Mouse (Mus musculus): ENCODE results near the gene Ccdc194. TPM values are rescaled to one million over a fixed set of nuclear protein-coding genes. Genes with fewer than 3 reads are reported as not detected.
A peak's percentile ranks its signal among the peaks of the same experiment; 100 is the strongest.

Ccdc194 gene
- 0.17 and 0.24 TPM in 2 replicates for polyA plus RNA-seq (2015; fragmentation: Nextera tagmentation; extraction: Ambion mirVana)

DNA sequence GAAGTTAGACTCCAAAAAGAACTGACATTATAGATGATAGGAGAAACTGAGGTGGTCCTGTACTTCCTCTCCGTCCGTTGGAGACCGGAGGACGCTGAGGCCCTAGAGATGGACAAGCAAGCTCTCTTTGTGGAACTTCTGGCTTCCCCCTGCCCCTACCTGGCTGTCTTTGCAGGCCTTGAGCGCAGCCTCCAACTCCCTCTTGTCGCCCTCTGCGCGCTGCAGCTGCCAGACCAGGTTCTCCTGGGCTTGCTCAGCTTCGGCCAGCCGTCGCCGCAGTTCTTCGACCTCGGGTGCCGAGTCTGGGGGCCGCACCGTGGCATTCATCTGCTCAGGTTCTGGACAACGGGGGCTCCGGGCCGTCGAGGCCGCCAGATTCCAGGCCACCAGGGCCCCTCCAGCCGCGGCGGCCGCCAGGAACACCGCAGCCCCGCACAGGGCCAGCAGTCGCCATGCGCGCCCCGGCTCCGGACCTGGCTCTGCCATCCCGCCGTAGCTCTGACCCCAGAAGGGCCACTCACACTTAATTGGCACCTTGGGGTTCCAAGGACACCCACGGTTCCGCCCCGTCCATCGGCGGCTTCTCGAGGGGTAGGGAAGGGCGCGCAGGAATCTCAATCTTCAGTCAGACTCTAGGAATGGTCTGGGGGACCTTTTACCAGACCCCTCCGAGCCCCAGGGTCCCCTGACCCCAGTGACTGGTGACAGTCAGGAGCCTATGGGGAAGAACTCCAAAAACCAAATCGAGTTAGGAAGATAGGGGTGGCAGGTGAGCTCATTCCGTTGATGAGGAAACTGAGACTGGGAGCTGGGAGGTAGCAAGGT is at the start of gene Ccdc194:
Gene Ccdc194, minus strand, starts transcription at position 486 of the 825 bp plus-strand sequence.
- Histone ChIP-seq H3K27me3 (peaks cover 66% of the 10 kb centered on the region), H3K4me2 (peak within 1 kb of the TSS; percentile 29), H3K9me3 (no peaks in the 10 kb centered on the region), H3K9ac (0 out of 2 replicates have a peak within 1 kb of the TSS, but pooled peaks have one; percentile 17), H3K4me3 (no peak within 1 kb of the TSS), H3K27ac (replicated peaks) (0 out of 2 replicates have a peak within 1 kb of the TSS, but pooled peaks have one; percentile 23), H3K4me1 (replicated peaks) (peaks cover 22% of the 10 kb centered on the region), H3K36me3 (no peaks in the 10 kb centered on the region)
- 9% methylated on average over 46 of the region's 46 CpGs for WGBS
- ATAC-seq (ENCODE audit: low read depth): no peak

DNA sequence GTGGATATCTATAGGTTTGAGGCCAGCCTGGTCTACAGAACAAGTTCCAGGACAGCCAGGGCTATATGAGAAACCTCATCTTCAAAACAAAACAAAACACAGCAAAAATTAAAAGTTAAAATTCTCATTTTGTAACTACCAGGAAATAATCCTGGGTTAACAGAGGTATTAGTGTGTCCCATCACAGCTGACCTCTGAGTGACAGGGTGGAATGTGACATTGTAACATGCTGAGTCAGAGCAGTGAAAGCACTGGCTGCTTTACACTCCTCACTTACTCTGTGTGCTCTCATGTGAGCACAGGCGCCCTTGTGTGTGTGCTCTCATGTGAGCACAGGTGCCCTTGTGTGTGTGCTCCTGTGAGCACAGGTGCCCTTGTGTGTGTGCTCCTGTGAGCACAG is 49.5 kb upstream of the Ccdc194 start:
- H3K36me3 ChIP-seq: peaks cover 6% of the 10 kb centered on the region; the same call in 1 of the 2 replicates
- WGBS: 68% methylated on average over 1 of the region's 1 CpGs
- no peak overlapping the region for H3K4me2 ChIP-seq
- no peak overlapping the region for H3K27ac ChIP-seq (replicated peaks)
- H3K9me3 ChIP-seq: no peaks in the 10 kb centered on the region
- peaks cover 44% of the 10 kb centered on the region for H3K4me1 ChIP-seq (replicated peaks)
- no peak overlapping the region for H3K4me3 ChIP-seq
- no peak overlapping the region for H3K9ac ChIP-seq
- H3K27me3 ChIP-seq: no peaks in the 10 kb centered on the region
- no peak for ATAC-seq (ENCODE audit: low read depth)

DNA sequence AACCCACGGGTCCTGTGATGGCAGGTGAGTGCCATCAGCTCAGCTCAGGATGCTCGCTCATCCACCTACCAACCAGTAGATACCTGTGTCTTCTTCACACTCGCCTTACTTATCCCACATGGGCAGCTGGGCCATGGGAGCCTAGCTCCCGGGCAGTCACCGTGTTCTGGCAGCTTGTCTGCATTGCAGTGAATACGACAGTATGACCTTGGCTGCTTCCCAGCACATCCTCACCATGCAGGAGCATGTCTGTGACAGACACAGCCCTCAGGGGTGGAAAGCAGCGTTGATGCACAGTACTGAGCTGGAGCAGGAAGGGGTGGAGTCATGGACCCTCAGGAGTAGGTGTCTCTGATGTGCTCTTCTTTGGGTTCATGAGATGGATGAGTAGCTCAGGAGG is 48.9 kb upstream of the Ccdc194 start:
- Histone ChIP-seq H3K27ac (replicated peaks) (no peak overlapping the region), H3K4me1 (replicated peaks) (peaks cover 40% of the 10 kb centered on the region)
- 71% methylated on average over 7 of the region's 7 CpGs for WGBS

GRCm38 (mm10) chr8:71572847-71573633 is 47.5 kb upstream of the Ccdc194 start:
- H3K36me3 ChIP-seq: no peaks in the 10 kb centered on the region
- 64% methylated on average over 9 of the region's 9 CpGs for WGBS
- peaks cover 11% of the 10 kb centered on the region; the same call in 1 of the 2 replicates for H3K27me3 ChIP-seq
- H3K9me3 ChIP-seq: no peaks in the 10 kb centered on the region
- ATAC-seq (ENCODE audit: low read depth): no peak
- peak overlapping the region; percentile 18 for H3K9ac ChIP-seq
- H3K4me1 ChIP-seq (replicated peaks): peaks cover 53% of the 10 kb centered on the region
- peak overlapping the region; percentile 84 for H3K4me2 ChIP-seq
- H3K4me3 ChIP-seq: peak overlapping the region; percentile 66
- H3K27ac ChIP-seq (replicated peaks): peak overlapping the region; percentile 80

More for the DNA sequence above, 48.9 kb upstream of the Ccdc194 start:
- no peak for ATAC-seq (ENCODE audit: low read depth)
- Histone ChIP-seq H3K27me3 (no peaks in the 10 kb centered on the region), H3K9ac (no peak overlapping the region), H3K9me3 (no peaks in the 10 kb centered on the region), H3K4me3 (no peak overlapping the region), H3K4me2 (no peak overlapping the region), H3K36me3 (peaks cover 1% of the 10 kb centered on the region; the same call in 1 of the 2 replicates)

DNA sequence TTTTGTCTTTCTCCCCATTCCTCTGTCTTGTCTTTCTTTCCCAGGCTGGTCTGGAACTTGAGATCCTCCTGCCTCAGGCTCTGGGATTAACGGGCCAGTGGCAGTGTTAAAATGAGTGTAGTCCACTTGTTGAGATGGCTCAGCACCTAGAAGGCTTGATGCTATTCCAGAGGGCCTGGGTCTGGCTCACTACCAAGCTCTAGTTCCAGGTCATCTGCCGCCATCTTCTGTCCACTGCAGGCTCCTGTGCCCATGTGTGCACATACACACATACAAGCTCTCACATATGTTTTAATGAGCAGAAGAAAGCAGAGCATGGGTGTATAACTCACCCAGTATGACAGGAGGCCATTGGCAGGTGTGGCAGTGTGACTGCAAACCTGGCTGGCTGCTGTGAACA is 46.6 kb upstream of the Ccdc194 start:
- peak overlapping the region; percentile 84 for H3K4me2 ChIP-seq
- WGBS: 85% methylated on average over 2 of the region's 2 CpGs
- H3K4me3 ChIP-seq: peak overlapping the region; percentile 66
- H3K9ac ChIP-seq: peak overlapping the region; percentile 83; the same call in 1 of the 2 replicates
- no peaks in the 10 kb centered on the region for H3K36me3 ChIP-seq
- peak overlapping the region; percentile 80 for H3K27ac ChIP-seq (replicated peaks)
- peaks cover 53% of the 10 kb centered on the region for H3K4me1 ChIP-seq (replicated peaks)
- ATAC-seq (ENCODE audit: low read depth): no peak
- H3K27me3 ChIP-seq: peaks cover 19% of the 10 kb centered on the region
- no peaks in the 10 kb centered on the region for H3K9me3 ChIP-seq

DNA sequence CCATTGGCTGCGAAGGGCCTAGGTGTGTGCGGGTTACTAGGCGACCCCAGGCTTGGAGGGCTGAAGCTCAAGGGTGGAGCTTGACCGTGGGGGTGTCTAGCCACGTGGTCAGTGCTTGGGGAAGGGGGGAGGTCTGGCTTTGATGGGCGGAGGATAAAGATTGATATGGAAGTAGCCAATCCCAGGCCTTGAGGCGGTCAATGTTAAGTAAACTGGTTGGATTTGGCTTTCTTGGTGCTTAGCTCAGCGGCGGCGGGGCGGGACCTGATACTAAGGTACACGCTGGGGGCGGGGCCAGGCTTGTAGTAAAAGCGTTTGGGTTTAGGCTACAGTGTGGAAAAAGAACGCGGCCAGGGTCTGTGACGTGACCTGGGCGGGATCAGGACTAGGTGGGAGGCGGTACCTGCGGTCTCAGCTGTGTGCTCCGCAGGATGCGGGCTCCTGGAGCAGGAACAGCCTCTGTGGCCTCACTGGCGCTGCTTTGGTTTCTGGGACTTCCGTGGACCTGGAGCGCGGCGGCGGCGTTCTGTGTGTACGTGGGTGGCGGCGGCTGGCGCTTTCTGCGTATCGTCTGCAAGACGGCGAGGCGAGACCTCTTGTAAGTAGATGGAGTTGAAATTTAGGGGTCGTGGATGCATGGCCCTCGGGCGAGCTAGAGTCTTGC is 44.9 kb upstream of the Ccdc194 start:
- Histone ChIP-seq H3K4me1 (replicated peaks) (peaks cover 53% of the 10 kb centered on the region), H3K9me3 (no peaks in the 10 kb centered on the region), H3K9ac (peak overlapping the region; percentile 83), H3K27ac (replicated peaks) (peak overlapping the region; percentile 82), H3K27me3 (peaks cover 36% of the 10 kb centered on the region), H3K36me3 (no peaks in the 10 kb centered on the region), H3K4me2 (peak overlapping the region; percentile 84), H3K4me3 (peak overlapping the region; percentile 66)
- peak; percentile 87 for ATAC-seq (ENCODE audit: low read depth)
- WGBS: under 1% methylated on average over 41 of the region's 41 CpGs

DNA sequence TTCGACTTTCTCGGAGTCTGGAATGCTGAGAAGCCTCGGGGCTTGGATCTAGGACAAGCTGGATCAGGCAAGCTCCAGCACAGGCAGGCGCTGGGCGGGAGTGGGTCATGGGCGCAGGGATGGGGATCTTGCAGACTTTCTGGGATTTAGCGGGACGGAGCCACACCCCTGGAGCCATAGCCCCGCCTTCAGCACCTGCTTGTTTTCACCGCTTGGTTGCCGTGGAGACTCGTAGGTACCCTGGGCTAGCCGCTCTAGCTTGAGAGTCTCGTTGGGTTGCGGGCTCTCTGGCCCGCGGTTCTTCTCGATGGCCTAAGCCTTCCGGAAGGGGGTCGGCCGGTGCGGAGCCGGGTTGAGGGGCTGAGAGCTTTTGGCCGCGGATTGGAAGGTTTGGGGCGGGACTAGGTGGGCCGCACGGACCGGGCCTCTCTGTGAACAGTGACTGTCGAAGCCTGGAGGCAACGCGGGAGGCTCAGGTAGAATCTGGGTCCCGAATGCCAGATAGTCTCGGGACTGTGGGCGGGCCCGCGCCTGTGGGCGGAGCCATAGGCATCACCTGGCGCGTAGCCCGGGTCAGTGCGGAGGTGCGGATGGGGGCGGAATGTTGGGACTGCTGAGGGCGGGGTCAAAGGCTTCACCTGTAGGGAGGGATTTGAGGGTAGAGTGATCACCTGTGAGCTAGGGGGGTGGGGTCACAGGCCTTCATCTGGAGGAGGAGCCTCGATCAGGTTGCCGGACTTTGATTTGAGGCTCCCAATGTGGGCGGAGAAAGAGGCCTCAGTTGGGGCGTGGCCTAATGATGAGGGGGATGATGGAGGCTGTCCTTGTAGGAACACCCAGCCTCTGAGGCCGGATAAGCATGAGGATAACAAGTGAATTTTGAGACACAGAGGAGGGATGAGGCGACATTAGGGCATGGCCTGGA is 44.1 kb upstream of the Ccdc194 start:
- H3K36me3 ChIP-seq: no peaks in the 10 kb centered on the region
- peak overlapping the region; percentile 83 for H3K9ac ChIP-seq
- H3K4me1 ChIP-seq (replicated peaks): peaks cover 50% of the 10 kb centered on the region
- under 1% methylated on average over 51 of the region's 51 CpGs for WGBS
- ATAC-seq (ENCODE audit: low read depth): peak; percentile 84
- H3K4me3 ChIP-seq: peak overlapping the region; percentile 66
- peak overlapping the region; percentile 84 for H3K4me2 ChIP-seq
- peaks cover 42% of the 10 kb centered on the region for H3K27me3 ChIP-seq
- peak overlapping the region; percentile 82 for H3K27ac ChIP-seq (replicated peaks)
- H3K9me3 ChIP-seq: no peaks in the 10 kb centered on the region

DNA sequence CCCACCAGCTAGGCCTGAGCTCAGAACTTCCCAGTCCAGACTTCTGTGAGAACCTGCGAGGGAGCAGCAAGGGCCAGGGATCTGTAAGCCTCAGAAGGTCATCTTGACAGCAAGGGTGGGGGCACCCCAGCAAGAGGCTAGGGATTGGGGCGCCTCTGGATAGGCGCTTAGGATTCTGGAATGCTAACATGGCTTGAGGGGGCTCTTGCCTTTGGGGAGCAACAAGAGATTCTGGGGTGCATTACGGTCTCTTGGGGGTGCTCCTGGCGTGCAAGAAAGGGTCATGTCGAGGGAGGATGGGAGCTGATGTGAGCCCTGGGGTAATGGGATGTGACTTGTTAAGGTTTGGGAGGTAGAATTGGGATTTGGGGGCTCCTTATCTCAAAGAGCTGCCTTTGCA is 43.4 kb upstream of the Ccdc194 start:
- no peaks in the 10 kb centered on the region for H3K9me3 ChIP-seq
- ATAC-seq (ENCODE audit: low read depth): no peak; the same call in 1 of the 2 replicates

DNA sequence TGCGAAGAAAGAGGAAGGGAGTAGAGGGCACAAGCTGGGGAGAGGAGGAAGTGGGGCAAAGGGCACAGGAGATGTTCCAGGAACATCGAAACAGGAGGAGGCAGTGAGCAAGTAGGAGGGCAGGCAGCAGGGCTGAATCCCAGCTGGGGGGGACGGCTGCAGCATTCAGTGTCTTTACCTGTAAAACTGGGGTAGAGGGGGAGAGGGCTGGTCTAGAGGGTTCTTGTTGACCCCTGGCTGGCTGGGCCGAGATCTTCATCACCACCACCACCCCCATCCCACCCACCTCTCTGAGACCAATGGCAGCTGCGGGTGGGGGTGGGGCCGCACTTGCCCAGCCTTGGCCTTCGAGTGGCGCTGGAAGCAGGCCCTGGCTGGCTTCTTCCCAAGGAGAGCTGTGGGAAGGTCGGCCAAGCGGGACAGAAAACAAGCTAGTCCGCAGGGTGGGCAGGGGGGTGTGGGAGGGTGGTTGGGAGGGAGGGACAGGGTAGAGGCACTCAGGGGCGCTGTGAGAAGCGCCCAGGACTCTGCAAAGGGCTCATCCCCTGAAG is 43.0 kb upstream of the Ccdc194 start, which contains the start of gene Slc27a1:
Gene Slc27a1, plus strand, starts transcription at position 496 of the 551 bp plus-strand sequence.
- Histone ChIP-seq H3K9ac (peak within 1 kb of the TSS; percentile 83), H3K4me2 (peak within 1 kb of the TSS; percentile 84), H3K27me3 (peaks cover 54% of the 10 kb centered on the region), H3K4me1 (replicated peaks) (peaks cover 45% of the 10 kb centered on the region), H3K4me3 (peak within 1 kb of the TSS; percentile 66), H3K27ac (replicated peaks) (peak within 1 kb of the TSS; percentile 82), H3K36me3 (no peaks in the 10 kb centered on the region), H3K9me3 (no peaks in the 10 kb centered on the region)
- 14% methylated on average over 13 of the region's 13 CpGs for WGBS
- no peak; the same call in 1 of the 2 replicates for ATAC-seq (ENCODE audit: low read depth)

More for the DNA sequence above, 43.4 kb upstream of the Ccdc194 start:
- peak overlapping the region; percentile 66 for H3K4me3 ChIP-seq
- peak overlapping the region; percentile 83 for H3K9ac ChIP-seq
- peak overlapping the region; percentile 82 for H3K27ac ChIP-seq (replicated peaks)
- no peaks in the 10 kb centered on the region for H3K36me3 ChIP-seq
- peaks cover 49% of the 10 kb centered on the region for H3K27me3 ChIP-seq
- peak overlapping the region; percentile 84 for H3K4me2 ChIP-seq
- peaks cover 45% of the 10 kb centered on the region for H3K4me1 ChIP-seq (replicated peaks)
- 20% methylated on average over 6 of the region's 6 CpGs for WGBS

DNA sequence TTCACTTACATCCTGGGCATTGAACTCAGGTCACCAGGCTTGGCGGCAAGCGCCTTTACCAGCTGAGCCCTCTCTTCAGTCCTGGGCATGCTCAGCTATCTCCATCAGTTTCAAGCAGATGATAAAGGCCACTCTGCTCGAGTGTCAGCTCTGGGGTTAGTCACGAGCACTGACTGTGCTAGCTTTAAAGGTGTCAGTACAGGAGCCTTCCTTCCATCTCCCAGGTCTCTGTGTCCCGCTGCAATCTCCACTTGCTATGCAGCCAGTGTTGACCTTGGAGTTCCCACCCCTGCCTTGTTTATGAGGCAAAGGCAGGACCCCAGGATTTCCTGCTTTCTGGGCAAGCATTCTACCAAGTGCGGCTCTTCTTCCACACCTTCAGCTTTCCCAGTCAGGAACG is 42.1 kb upstream of the Ccdc194 start:
- WGBS: 79% methylated on average over 7 of the region's 7 CpGs
- Histone ChIP-seq H3K4me3 (no peak overlapping the region), H3K9ac (no peak overlapping the region), H3K27ac (replicated peaks) (no peak overlapping the region), H3K9me3 (no peaks in the 10 kb centered on the region), H3K4me1 (replicated peaks) (peaks cover 43% of the 10 kb centered on the region), H3K36me3 (no peaks in the 10 kb centered on the region), H3K4me2 (no peak overlapping the region), H3K27me3 (peaks cover 63% of the 10 kb centered on the region)
- ATAC-seq (ENCODE audit: low read depth): no peak
